Mouse (Mus musculus) brain, embryonic 14.5 days (tissue): Measurements from ENCODE around the gene Fam193b.

Experiments used
- CTCF ChIP-seq: fragments of 200-500 bp; IDR thresholded peaks from 2 replicates; pipeline ENCODE4 v1.5.1; 2012; ENCODE audit warnings: inconsistent platforms, mild to moderate bottlenecking, moderate library complexity, borderline replicate concordance; ENCODE audit not compliant: insufficient read depth, insufficient read length; ENCODE audit errors: extremely low read depth
- POLR2A ChIP-seq: fragments of 200-500 bp; IDR thresholded peaks from 2 replicates; pipeline ENCODE4 v1.6.1; 2012; ENCODE audit warnings: mild to moderate bottlenecking, inconsistent platforms, borderline replicate concordance; ENCODE audit not compliant: poor library complexity, insufficient read depth, insufficient read length, severe bottlenecking; ENCODE audit errors: extremely low read depth

GRCm38 (mm10) chr13:55494883-55495621, 75.9 kb downstream of the Fam193b start:
- no peak for TF ChIP-seq CTCF
- no peak for TF ChIP-seq POLR2A
